Mouse (Mus musculus) heart, adult 18-20 months (tissue): Measurements from ENCODE around the gene Ints1. TPM values are rescaled to one million over a fixed set of nuclear protein-coding genes. Genes with fewer than 3 reads are reported as not detected.

Source experiments
- DNase-seq, 2 experiments: peaks; one replicate each; pipeline ENCODE4 v3.0.0; 2021 to 2022; ENCODE audit warnings: mixed read lengths in 1 of 2
- long read RNA-seq, 2 experiments: library from polyadenylated mRNA; stranded (forward); transcript quantifications; one replicate each; pipeline ENCODE4 v2.0.0; 2021
- total RNA-seq, 2 experiments: library from RNA; stranded (reverse); gene quantifications; 2 replicates each; pipeline ENCODE4 v1.2.3; 2021

Gene Ints1
- 10 to 100 TPM; 37.7 to 39.5 TPM for total RNA-seq
- long read RNA-seq, experiment 1, full-length matches to known transcripts = 1 of 13 reads
- long read RNA-seq, experiment 1, partial matches to known transcripts = 9 of 13 reads
- long read RNA-seq, experiment 1, other reads (novel, unspliced or antisense) = 3 of 13 reads
- long read RNA-seq, experiment 2, partial matches to known transcripts = 4 of 6 reads
- long read RNA-seq, experiment 2, other reads (novel, unspliced or antisense) = 2 of 6 reads

GRCm38 (mm10) chr5:139775216-139775926, at the start of gene Ints1:
Ints1 (minus strand) TSS chr5:139775674.
- DNase-seq = peak; percentile 96 to 98

GRCm38 (mm10) chr5:139824531-139824930, 49.1 kb upstream of the Ints1 start:
- DNase-seq = no peak

- no peak for DNase-seq
Measured at GRCm38 (mm10) chr5:139821466-139822459, 46.3 kb upstream of the Ints1 start.

GRCm38 (mm10) chr5:139819538-139820181, 44.2 kb upstream of the Ints1 start, which contains the start of gene Tmem184a:
Tmem184a (minus strand) TSS chr5:139819917.
- no peak for DNase-seq

GRCm38 (mm10) chr5:139818801-139819200, 43.3 kb upstream of the Ints1 start:
- DNase-seq = peak in 1 of 2 experiments; percentile 60

GRCm38 (mm10) chr5:139818056-139818455, 42.6 kb upstream of the Ints1 start:
- DNase-seq = no peak

GRCm38 (mm10) chr5:139817292-139817691, 41.8 kb upstream of the Ints1 start:
- no peak for DNase-seq

- no peak for DNase-seq
Measured at GRCm38 (mm10) chr5:139816445-139816844, 41.0 kb upstream of the Ints1 start.

- DNase-seq = no peak
Measured at GRCm38 (mm10) chr5:139815964-139816363, 40.5 kb upstream of the Ints1 start.

- no peak for DNase-seq
Measured at GRCm38 (mm10) chr5:139813963-139814381, 38.5 kb upstream of the Ints1 start.

- no peak for DNase-seq
Measured at GRCm38 (mm10) chr5:139813126-139813490, 37.6 kb upstream of the Ints1 start.

- no peak for DNase-seq
Measured at GRCm38 (mm10) chr5:139812398-139813125, 37.1 kb upstream of the Ints1 start.

- DNase-seq = no peak
Measured at GRCm38 (mm10) chr5:139811677-139812397, 36.4 kb upstream of the Ints1 start.

- no peak for DNase-seq
Measured at GRCm38 (mm10) chr5:139809397-139809796, 33.9 kb upstream of the Ints1 start.

GRCm38 (mm10) chr5:139805924-139806323, 30.4 kb upstream of the Ints1 start:
- no peak for DNase-seq

- DNase-seq = no peak
Measured at GRCm38 (mm10) chr5:139804573-139805111, 29.2 kb upstream of the Ints1 start.

- DNase-seq = no peak
Measured at GRCm38 (mm10) chr5:139804107-139804551, 28.7 kb upstream of the Ints1 start.

- peak; percentile 55 to 63 for DNase-seq
Measured at GRCm38 (mm10) chr5:139803601-139804102, 28.2 kb upstream of the Ints1 start.

- no peak for DNase-seq
Measured at GRCm38 (mm10) chr5:139803165-139803564, 27.7 kb upstream of the Ints1 start.

- no peak for DNase-seq
Measured at GRCm38 (mm10) chr5:139801880-139802279, 26.4 kb upstream of the Ints1 start.
